Mouse (Mus musculus) liver, embryonic 13.5 days (tissue): ENCODE measurements at regions not wholly inside any gene's neighbourhood (a gene's known extent, or its start where the extent isn't known, plus 50 kb on each side); places are given as distances from the start of the nearest gene placed in this dataset.

Experiments used
- ATAC-seq: fragments of 200-750 bp; cut with Nextera tagmentation; 2 replicates; pipeline ENCODE4 v1.8.0; 2017; ENCODE audit warnings: low read depth, mild to moderate bottlenecking, moderate number of reproducible peaks, moderate library complexity
- DNase-seq: peaks from one replicate; pipeline ENCODE4 v3.0.0; 2022
- H3K27ac ChIP-seq: fragments of 300-500 bp; sonication (generic); 2 replicates; pipeline ENCODE4 v1.5.1; 2015; ENCODE audit warnings: moderate library complexity, mild to moderate bottlenecking, inconsistent platforms
- H3K27me3 ChIP-seq: fragments of 300-500 bp; sonication (generic); 2 replicates; pipeline ENCODE4 v1.6.1; 2015; ENCODE audit warnings: mild to moderate bottlenecking, inconsistent platforms
- H3K36me3 ChIP-seq: fragments of 300-500 bp; sonication (generic); 2 replicates; pipeline ENCODE4 v1.6.1; 2015; ENCODE audit warnings: mild to moderate bottlenecking, inconsistent platforms
- H3K4me1 ChIP-seq: fragments of 300-500 bp; sonication (generic); replicated peaks from 2 replicates; pipeline ENCODE4 v1.6.1; 2015; ENCODE audit warnings: inconsistent platforms
- H3K4me2 ChIP-seq: fragments of 300-500 bp; sonication (generic); 2 replicates; pipeline ENCODE4 v1.6.1; 2015; ENCODE audit warnings: inconsistent platforms, mild to moderate bottlenecking, moderate library complexity
- H3K4me3 ChIP-seq: fragments of 300-500 bp; sonication (generic); replicated peaks from 2 replicates; pipeline ENCODE4 v1.5.1; 2015; ENCODE audit warnings: mild to moderate bottlenecking, inconsistent platforms
- H3K9ac ChIP-seq: fragments of 300-500 bp; sonication (generic); 2 replicates; pipeline ENCODE4 v1.6.1; 2015; ENCODE audit warnings: mild to moderate bottlenecking, inconsistent platforms
- H3K9me3 ChIP-seq: fragments of 300-500 bp; sonication (generic); replicated peaks from 2 replicates; pipeline ENCODE4 v1.6.1; 2016; ENCODE audit warnings: inconsistent platforms
- WGBS: fragments of 180-500 bp; shearing (Covaris S2); methylation state at CpG from one replicate; pipeline ENCODE4 v1.1.7; 2015; ENCODE audit not compliant: insufficient replicate concordance; 5-methylcytosine and 5-hydroxymethylcytosine counted together

- no peaks in the 10 kb centered on the region for H3K27me3 ChIP-seq
- DNase-seq: no peak
- no peaks in the 10 kb centered on the region for H3K9me3 ChIP-seq
- no peak overlapping the region for H3K4me3 ChIP-seq
- H3K4me1 ChIP-seq: no peaks in the 10 kb centered on the region
- H3K36me3 ChIP-seq: no peaks in the 10 kb centered on the region
- H3K4me2 ChIP-seq: no peak overlapping the region
- WGBS: 36% methylated on average over 8 of the region's 8 CpGs
- no peak for ATAC-seq
- no peak overlapping the region for H3K27ac ChIP-seq
- no peak overlapping the region for H3K9ac ChIP-seq
Measured at GRCm38 (mm10) chr3:140738654-140739369, 473.3 kb downstream of the Pdha2 start.

- ATAC-seq (no peak), DNase-seq (no peak)
- no peak overlapping the region for H3K4me2 ChIP-seq
- H3K4me3 ChIP-seq: no peak overlapping the region
- H3K27me3 ChIP-seq: no peaks in the 10 kb centered on the region
- H3K36me3 ChIP-seq: no peaks in the 10 kb centered on the region
- H3K9me3 ChIP-seq: no peaks in the 10 kb centered on the region
- H3K9ac ChIP-seq: no peak overlapping the region
- H3K27ac ChIP-seq: no peak overlapping the region
- H3K4me1 ChIP-seq: no peaks in the 10 kb centered on the region
Measured at GRCm38 (mm10) chr3:140716896-140717295, 495.3 kb downstream of the Pdha2 start.

- DNase-seq (no peak), ATAC-seq (peak; percentile 43; the same call in 1 of the 2 replicates)
- Histone ChIP-seq H3K4me3 (no peak overlapping the region), H3K27me3 (no peaks in the 10 kb centered on the region), H3K9me3 (no peaks in the 10 kb centered on the region), H3K9ac (no peak overlapping the region), H3K36me3 (no peaks in the 10 kb centered on the region), H3K4me2 (no peak overlapping the region), H3K27ac (no peak overlapping the region), H3K4me1 (no peaks in the 10 kb centered on the region)
- 47% methylated on average over 3 of the region's 3 CpGs for WGBS
Measured at GRCm38 (mm10) chr3:140707591-140708131, 504.5 kb downstream of the Pdha2 start.

- 76% methylated on average over 4 of the region's 4 CpGs for WGBS
- H3K36me3 ChIP-seq: no peaks in the 10 kb centered on the region
Measured at GRCm38 (mm10) chr3:140706725-140707124, 505.4 kb downstream of the Pdha2 start.

GRCm38 (mm10) chr3:140705536-140705935 lies 506.6 kb downstream of the Pdha2 start:
- DNase-seq (no peak), ATAC-seq (no peak)
- Histone ChIP-seq H3K4me3 (no peak overlapping the region), H3K36me3 (no peaks in the 10 kb centered on the region), H3K9ac (no peak overlapping the region), H3K27ac (no peak overlapping the region), H3K9me3 (no peaks in the 10 kb centered on the region), H3K27me3 (no peaks in the 10 kb centered on the region), H3K4me2 (no peak overlapping the region), H3K4me1 (no peaks in the 10 kb centered on the region)
- WGBS: 72% methylated on average over 3 of the region's 3 CpGs

More at GRCm38 (mm10) chr3:140706725-140707124, 505.4 kb downstream of the Pdha2 start:
- Histone ChIP-seq H3K9ac (no peak overlapping the region), H3K27ac (no peak overlapping the region), H3K4me2 (no peak overlapping the region), H3K4me1 (no peaks in the 10 kb centered on the region), H3K27me3 (no peaks in the 10 kb centered on the region), H3K9me3 (no peaks in the 10 kb centered on the region), H3K4me3 (no peak overlapping the region)
- DNase-seq: no peak
- no peak for ATAC-seq

- WGBS: 42% methylated on average over 5 of the region's 5 CpGs
- H3K4me2 ChIP-seq: no peak overlapping the region
Measured at GRCm38 (mm10) chr3:140702929-140703328, 509.2 kb downstream of the Pdha2 start.

GRCm38 (mm10) chr3:140702271-140702681 lies 509.9 kb downstream of the Pdha2 start:
- H3K4me2 ChIP-seq: no peak overlapping the region
- H3K9ac ChIP-seq: no peak overlapping the region
- no peak for ATAC-seq
- WGBS: 57% methylated on average over 6 of the region's 6 CpGs
- no peaks in the 10 kb centered on the region for H3K27me3 ChIP-seq
- no peak overlapping the region for H3K27ac ChIP-seq
- no peaks in the 10 kb centered on the region for H3K9me3 ChIP-seq
- H3K36me3 ChIP-seq: no peaks in the 10 kb centered on the region
- H3K4me3 ChIP-seq: no peak overlapping the region
- DNase-seq: no peak
- H3K4me1 ChIP-seq: no peaks in the 10 kb centered on the region

More at GRCm38 (mm10) chr3:140702929-140703328, 509.2 kb downstream of the Pdha2 start:
- ATAC-seq: no peak
- Histone ChIP-seq H3K9me3 (no peaks in the 10 kb centered on the region), H3K4me3 (no peak overlapping the region), H3K27me3 (no peaks in the 10 kb centered on the region), H3K27ac (no peak overlapping the region), H3K9ac (no peak overlapping the region), H3K4me1 (no peaks in the 10 kb centered on the region), H3K36me3 (no peaks in the 10 kb centered on the region)
- DNase-seq: no peak

GRCm38 (mm10) chr3:140697295-140697694 lies 514.9 kb downstream of the Pdha2 start:
- no peaks in the 10 kb centered on the region for H3K27me3 ChIP-seq
- no peak overlapping the region for H3K9ac ChIP-seq
- no peak overlapping the region for H3K27ac ChIP-seq
- 78% methylated on average over 3 of the region's 3 CpGs for WGBS
- H3K36me3 ChIP-seq: no peaks in the 10 kb centered on the region
- no peak for ATAC-seq
- H3K9me3 ChIP-seq: no peaks in the 10 kb centered on the region
- no peak overlapping the region for H3K4me3 ChIP-seq
- no peak for DNase-seq
- H3K4me1 ChIP-seq: no peaks in the 10 kb centered on the region
- no peak overlapping the region for H3K4me2 ChIP-seq

- Histone ChIP-seq H3K36me3 (no peaks in the 10 kb centered on the region), H3K4me2 (no peak overlapping the region), H3K27me3 (no peaks in the 10 kb centered on the region), H3K9me3 (no peaks in the 10 kb centered on the region), H3K4me3 (no peak overlapping the region), H3K4me1 (no peaks in the 10 kb centered on the region), H3K9ac (no peak overlapping the region), H3K27ac (no peak overlapping the region)
- 36% methylated on average over 3 of the region's 3 CpGs for WGBS
- no peak for DNase-seq
- ATAC-seq: no peak
Measured at GRCm38 (mm10) chr3:140682794-140683193, 529.4 kb downstream of the Pdha2 start.

GRCm38 (mm10) chr3:140645785-140646388 lies 566.3 kb downstream of the Pdha2 start:
- 59% methylated on average over 9 of the region's 9 CpGs for WGBS
- no peak overlapping the region for H3K27ac ChIP-seq
- H3K4me3 ChIP-seq: no peak overlapping the region
- DNase-seq: no peak
- no peaks in the 10 kb centered on the region for H3K27me3 ChIP-seq
- H3K9ac ChIP-seq: no peak overlapping the region
- no peaks in the 10 kb centered on the region for H3K4me1 ChIP-seq
- H3K9me3 ChIP-seq: no peaks in the 10 kb centered on the region
- no peak for ATAC-seq
- no peak overlapping the region for H3K4me2 ChIP-seq
- no peaks in the 10 kb centered on the region for H3K36me3 ChIP-seq

- ATAC-seq: no peak
- no peaks in the 10 kb centered on the region for H3K36me3 ChIP-seq
- no peak overlapping the region for H3K4me3 ChIP-seq
- H3K27me3 ChIP-seq: no peaks in the 10 kb centered on the region
- H3K9ac ChIP-seq: no peak overlapping the region
- 52% methylated on average over 3 of the region's 3 CpGs for WGBS
- H3K4me1 ChIP-seq: no peaks in the 10 kb centered on the region
- H3K4me2 ChIP-seq: no peak overlapping the region
- H3K9me3 ChIP-seq: no peaks in the 10 kb centered on the region
- no peak overlapping the region for H3K27ac ChIP-seq
- no peak for DNase-seq
Measured at GRCm38 (mm10) chr3:140619885-140620284, 592.3 kb downstream of the Pdha2 start.
